ENCODE assay signal across 26 mouse cellular contexts in genomic region chr7:110742022-110742421, GRCm38 (mm10). TPM values are rescaled to one million over a fixed set of nuclear protein-coding genes. Genes with fewer than 3 reads are reported as not detected.
DNase-seq lines count a peak whose midpoint lies in the region; ATAC-seq and TF ChIP-seq lines count a peak whose summit lies in the region.
"Had no signal": no experiment of that assay in that cellular context is flagged by ENCODE, and none has a peak within 500 bp of the region (broad histone marks: within the 10 kb centered on the region; RNA-seq: fewer than 3 reads in every experiment).

No protein-coding gene starts in this region.

- ATAC-seq in kidney, embryonic 15.5 days (replicated peaks; ENCODE audit: low FRiP score) = peak; percentile 55
- peak; percentile 81 for ATAC-seq in kidney, embryonic 16.5 days (ENCODE audit: low FRiP score, low TSS enrichment)
- ATAC-seq in megakaryocyte-erythroid progenitor cell, adult 5-6 weeks (replicated peaks; ENCODE audit: low FRiP score, low TSS enrichment, poor library complexity, severe bottlenecking) = no peak
- ATAC-seq in hindbrain, embryonic 13.5 days (ENCODE audit: low FRiP score) = no peak
- ATAC-seq: CD4-positive, CD25-positive, alpha-beta regulatory T cell, adult 4 months; forebrain, embryonic 15.5 days; hindbrain, embryonic 16.5 days had no signal

- WGBS in kidney, adult 2 months = 60% methylated on average over 5 of the region's 5 CpGs
- 46% methylated on average over 5 of the region's 5 CpGs for WGBS in kidney, embryonic 15.5 days
- 40% methylated on average over 5 of the region's 5 CpGs for WGBS in kidney, embryonic 16.5 days
- 93% methylated on average over 5 of the region's 5 CpGs for WGBS in hindbrain, embryonic 13.5 days

- H3K4me1 ChIP-seq in kidney, adult 2 months (ENCODE audit: control insufficient read depth, insufficient read depth, low read length) = peaks cover 3% of the 10 kb centered on the region; the same call in 1 of the 2 replicates
- peaks cover 29% of the 10 kb centered on the region for H3K4me1 ChIP-seq in kidney, embryonic 15.5 days
- peaks cover 14% of the 10 kb centered on the region for H3K4me1 ChIP-seq in kidney, embryonic 16.5 days (ENCODE audit: insufficient read depth, low read length)
- peaks cover 28% of the 10 kb centered on the region for H3K4me1 ChIP-seq in hindbrain, embryonic 13.5 days (replicated peaks)

- H3K36me3 ChIP-seq in kidney, adult 2 months (ENCODE audit: control insufficient read depth, insufficient read depth, low read length) = no peaks in the 10 kb centered on the region
- no peaks in the 10 kb centered on the region for H3K36me3 ChIP-seq in kidney, embryonic 15.5 days
- no peaks in the 10 kb centered on the region for H3K36me3 ChIP-seq in kidney, embryonic 16.5 days (ENCODE audit: insufficient read depth, low read length)
- no peaks in the 10 kb centered on the region for H3K36me3 ChIP-seq in hindbrain, embryonic 13.5 days
- H3K36me3 ChIP-seq: embryonic facial prominence, embryonic 10.5 days; embryonic facial prominence, embryonic 13.5 days; forebrain, embryonic 12.5 days; forebrain, embryonic 15.5 days; heart, embryonic 10.5 days; heart, embryonic 13.5 days; hindbrain, embryonic 12.5 days had no signal

- peak; percentile 34 for DNase-seq in kidney, adult 2 months
- no peak for DNase-seq in kidney, adult 9 months
- DNase-seq: adrenal gland, adult 2 months; adrenal gland, postnatal 14 days; cerebellum, adult 11 months; cerebellum, adult 2 months; cerebellum, adult 9-11 months; cerebellum, postnatal 36 days; embryo, embryonic 11 days; gastrocnemius, postnatal 25 days; heart, adult 2 months; heart, postnatal 14 days had no signal

- no peaks in the 10 kb centered on the region for H3K27me3 ChIP-seq in kidney, adult 2 months (replicated peaks; ENCODE audit: control insufficient read depth, insufficient read depth, low read length)
- no peaks in the 10 kb centered on the region for H3K27me3 ChIP-seq in kidney, embryonic 15.5 days
- H3K27me3 ChIP-seq in kidney, embryonic 16.5 days (ENCODE audit: insufficient read depth, low read length) = no peaks in the 10 kb centered on the region
- H3K27me3 ChIP-seq in hindbrain, embryonic 13.5 days = no peaks in the 10 kb centered on the region
- H3K27me3 ChIP-seq: embryonic facial prominence, embryonic 13.5 days; forebrain, embryonic 12.5 days; forebrain, embryonic 15.5 days; heart, embryonic 13.5 days; hindbrain, embryonic 12.5 days had no signal

- H3K9ac ChIP-seq in kidney, embryonic 15.5 days = no peak overlapping the region
- no peak overlapping the region for H3K9ac ChIP-seq in kidney, embryonic 16.5 days (replicated peaks; ENCODE audit: low read length)
- H3K9ac ChIP-seq in hindbrain, embryonic 13.5 days = no peak overlapping the region
- H3K9ac ChIP-seq: embryonic facial prominence, embryonic 13.5 days; forebrain, embryonic 12.5 days; forebrain, embryonic 15.5 days; heart, embryonic 13.5 days; hindbrain, embryonic 12.5 days had no signal

- H3K4me3 ChIP-seq in kidney, adult 2 months (ENCODE audit: insufficient read depth, low read depth, low read length) = no peak overlapping the region
- H3K4me3 ChIP-seq in kidney, embryonic 15.5 days (replicated peaks) = no peak overlapping the region
- no peak overlapping the region for H3K4me3 ChIP-seq in kidney, embryonic 16.5 days (ENCODE audit: low read length)
- H3K4me3 ChIP-seq in hindbrain, embryonic 13.5 days = no peak overlapping the region
- H3K4me3 ChIP-seq: embryonic facial prominence, embryonic 10.5 days; embryonic facial prominence, embryonic 13.5 days; erythroblast, embryonic 14.5 days; forebrain, embryonic 12.5 days; forebrain, embryonic 15.5 days; heart, adult 2 months; heart, embryonic 10.5 days; heart, embryonic 13.5 days; hindbrain, embryonic 12.5 days had no signal

- no peak for TF ChIP-seq POLR2A in kidney, adult 2 months (IDR thresholded peaks at IDR 0.05; ENCODE audit: low read depth, low read length)

- H3K9me3 ChIP-seq in kidney, embryonic 15.5 days (replicated peaks) = no peaks in the 10 kb centered on the region
- peaks cover 7% of the 10 kb centered on the region; the same call in 1 of the 2 replicates for H3K9me3 ChIP-seq in kidney, embryonic 16.5 days (ENCODE audit: low read length)
- 0 out of 2 replicates have a peak, but pooled peaks cover 3% of the 10 kb centered on the region for H3K9me3 ChIP-seq in hindbrain, embryonic 13.5 days
- H3K9me3 ChIP-seq: embryonic facial prominence, embryonic 13.5 days; forebrain, embryonic 12.5 days; forebrain, embryonic 15.5 days; heart, embryonic 10.5 days; heart, embryonic 13.5 days; hindbrain, embryonic 12.5 days had no signal

- no peak for TF ChIP-seq CTCF in kidney, adult 2 months (conservative IDR thresholded peaks at IDR 0.05; ENCODE audit: insufficient read depth, insufficient read length, low read depth, low read length)

- no peak overlapping the region for H3K27ac ChIP-seq in kidney, adult 2 months (ENCODE audit: insufficient read depth, low read depth, low read length)
- H3K27ac ChIP-seq in kidney, embryonic 15.5 days = no peak overlapping the region
- no peak overlapping the region for H3K27ac ChIP-seq in kidney, embryonic 16.5 days (ENCODE audit: low read length)
- no peak overlapping the region for H3K27ac ChIP-seq in hindbrain, embryonic 13.5 days
- H3K27ac ChIP-seq: embryonic facial prominence, embryonic 10.5 days; embryonic facial prominence, embryonic 13.5 days; forebrain, embryonic 12.5 days; forebrain, embryonic 15.5 days; heart, adult 2 months; heart, embryonic 10.5 days; heart, embryonic 13.5 days; hindbrain, embryonic 12.5 days had no signal

- H3K4me2 ChIP-seq in kidney, embryonic 15.5 days = no peak overlapping the region
- no peak overlapping the region for H3K4me2 ChIP-seq in kidney, embryonic 16.5 days (replicated peaks; ENCODE audit: low read depth, low read length)
- no peak overlapping the region for H3K4me2 ChIP-seq in hindbrain, embryonic 13.5 days
- H3K4me2 ChIP-seq: embryonic facial prominence, embryonic 13.5 days; forebrain, embryonic 12.5 days; forebrain, embryonic 15.5 days; heart, embryonic 13.5 days; hindbrain, embryonic 12.5 days had no signal

RNA-seq across cellular contexts. Expression of gene Ampd3, which starts 26.0 kb away (rescaled TPM):
- polyA plus RNA-seq in kidney, adult 2 months (2012; rRNA removed) = 23.4 and 26.4 TPM in 2 replicates
- 7.1 and 9.8 TPM in 2 replicates for polyA plus RNA-seq in kidney, embryonic 15.5 days (2015; fragmentation: Nextera tagmentation; extraction: Ambion mirVana)
- 8.8 and 10.1 TPM in 2 replicates for polyA plus RNA-seq in kidney, embryonic 16.5 days (2015; fragmentation: Nextera tagmentation; extraction: Ambion mirVana)
- total RNA-seq in megakaryocyte-erythroid progenitor cell, adult 5-6 weeks (2014; fragmentation: Nextera tagmentation) = 66.1 and 83.1 TPM in 2 replicates
- 30.8 and 52.2 TPM in 2 replicates for total RNA-seq in megakaryocyte-erythroid progenitor cell, adult 5-6 weeks (2017)
- polyA plus RNA-seq in hindbrain, embryonic 13.5 days (2015; fragmentation: Nextera tagmentation; extraction: Ambion mirVana) = 4.3 and 4.9 TPM in 2 replicates

Comparison
In these comparisons a context has a peak if more than half of its experiments do, and no peak if none do; other contexts are left out.
1. ATAC-seq: peak in kidney, embryonic 15.5 days (single experiment) and kidney, embryonic 16.5 days (single experiment); none in megakaryocyte-erythroid progenitor cell, adult 5-6 weeks (single experiment) and hindbrain, embryonic 13.5 days (single experiment).